In the genomic region with DNA sequence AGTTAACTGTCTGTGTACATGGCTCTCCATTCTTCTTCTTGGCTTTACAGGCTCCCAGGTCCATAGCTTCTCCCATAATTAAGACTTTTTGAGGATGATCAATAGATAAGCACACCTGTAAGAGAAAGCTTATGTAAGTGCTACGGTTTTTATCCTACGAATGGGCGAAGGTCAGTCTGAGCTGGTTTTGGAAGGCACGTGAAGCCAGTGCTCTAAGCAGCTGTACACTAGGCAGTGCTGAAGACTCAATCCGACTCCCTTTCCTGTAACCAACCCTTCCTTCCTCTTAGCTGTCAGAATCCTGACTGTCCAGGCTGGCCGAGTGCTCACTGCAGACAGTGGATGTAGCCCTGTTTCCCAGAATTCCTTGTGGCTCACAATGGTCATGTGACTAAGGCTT, we compare ENCODE assay signal across 26 mouse cellular contexts. TPM values are rescaled to one million over a fixed set of nuclear protein-coding genes. Genes with fewer than 3 reads are reported as not detected.
DNase-seq lines count a peak whose midpoint lies in the region; ATAC-seq and TF ChIP-seq lines count a peak whose summit lies in the region.
"Had no signal": no experiment of that assay in that cellular context is flagged by ENCODE, and none has a peak within 500 bp of the region (broad histone marks: within the 10 kb centered on the region; RNA-seq: fewer than 3 reads in every experiment).

No protein-coding gene starts in this region.

- H3K4me1 ChIP-seq in liver, adult 2 months (ENCODE audit: control insufficient read depth, insufficient read depth, low read length), result peaks cover 21% of the 10 kb centered on the region
- H3K4me1 ChIP-seq in liver, embryonic 12.5 days, result peaks cover 3% of the 10 kb centered on the region; the same call in 1 of the 2 replicates
- no peaks in the 10 kb centered on the region for H3K4me1 ChIP-seq in midbrain, embryonic 11.5 days (ENCODE audit: control insufficient read depth, insufficient read depth, low read length)
- no peaks in the 10 kb centered on the region for H3K4me1 ChIP-seq in midbrain, embryonic 15.5 days
- H3K4me1 ChIP-seq in CH12.LX (ENCODE audit: control insufficient read depth in 1 of 2, insufficient read depth in 2 of 2) (peaks cover 0 to 6% of the 10 kb centered on the region in 2 experiments; a peak in 2 of 4 replicates), MEL (ENCODE audit: control insufficient read depth in 1 of 2, insufficient read depth in 2 of 2, low read length in 2 of 2) (no peaks in the 10 kb centered on the region)

- TF ChIP-seq EP300 in CH12.LX (IDR thresholded peaks at IDR 0.05; ENCODE audit: low read length) (no peak), MEL (IDR thresholded peaks at IDR 0.05; ENCODE audit: low read depth in 1 of 2, low read length in 2 of 2) (no peak)

- peak overlapping the region; percentile 35 for H3K9ac ChIP-seq in liver, adult 2 months (ENCODE audit: low read depth, low read length)
- H3K9ac ChIP-seq in liver, embryonic 12.5 days, result no peak overlapping the region
- H3K9ac ChIP-seq in midbrain, embryonic 11.5 days (ENCODE audit: low read length), result no peak overlapping the region
- H3K9ac ChIP-seq in midbrain, embryonic 15.5 days, result no peak overlapping the region
- H3K9ac ChIP-seq in CH12.LX (ENCODE audit: insufficient read depth, low read depth) (no peak overlapping the region), MEL (ENCODE audit: control insufficient read depth, low read depth, low read length, poor library complexity, severe bottlenecking) (no peak overlapping the region)

- no peak overlapping the region for H3K4me2 ChIP-seq in liver, embryonic 12.5 days
- H3K4me2 ChIP-seq in midbrain, embryonic 11.5 days, result no peak overlapping the region
- no peak overlapping the region for H3K4me2 ChIP-seq in midbrain, embryonic 15.5 days
- no peak overlapping the region for H3K4me2 ChIP-seq in CH12.LX (ENCODE audit: insufficient read depth, low read depth, poor library complexity, severe bottlenecking)

- no peaks in the 10 kb centered on the region for H3K9me3 ChIP-seq in liver, embryonic 12.5 days (replicated peaks)
- H3K9me3 ChIP-seq in midbrain, embryonic 11.5 days (ENCODE audit: control insufficient read depth, low read length), result no peaks in the 10 kb centered on the region
- no peaks in the 10 kb centered on the region for H3K9me3 ChIP-seq in midbrain, embryonic 15.5 days
- H3K9me3 ChIP-seq in CH12.LX (replicated peaks; ENCODE audit: low read length) (no peaks in the 10 kb centered on the region), MEL (replicated peaks; ENCODE audit: insufficient read depth, low read length) (no peaks in the 10 kb centered on the region)
- H3K9me3 ChIP-seq: G1E had no signal

- dilution Hi-C loops in CH12.LX (cut with MboI; ENCODE audit: extremely low pct_ligation_motif_present, extremely low pct_unique_long_range_greater_than_20kb, low sequenced_read_pairs), result no loop called here

- in situ Hi-C loops in CH12.LX (cut with MboI; ENCODE audit: low pct_ligation_motif_present, low pct_unique_long_range_greater_than_20kb, low sequenced_read_pairs), result no loop called here

- H3K27me3 ChIP-seq in liver, adult 2 months (ENCODE audit: control insufficient read depth, insufficient read depth, low read length), result no peaks in the 10 kb centered on the region
- H3K27me3 ChIP-seq in liver, embryonic 12.5 days (replicated peaks), result no peaks in the 10 kb centered on the region
- no peaks in the 10 kb centered on the region for H3K27me3 ChIP-seq in midbrain, embryonic 11.5 days (ENCODE audit: control insufficient read depth, insufficient read depth, low read length)
- no peaks in the 10 kb centered on the region for H3K27me3 ChIP-seq in midbrain, embryonic 15.5 days (replicated peaks)
- H3K27me3 ChIP-seq in CH12.LX (replicated peaks), result no peaks in the 10 kb centered on the region
- no peaks in the 10 kb centered on the region for H3K27me3 ChIP-seq in MEL (ENCODE audit: control insufficient read depth in 1 of 2, insufficient read depth in 2 of 2, low read length in 2 of 2)
- H3K27me3 ChIP-seq: Patski had no signal

- WGBS in liver, adult 2 months, result 33% methylated on average over 6 of the region's 6 CpGs
- WGBS in liver, embryonic 12.5 days (ENCODE audit: insufficient replicate concordance), result 89% methylated on average over 6 of the region's 6 CpGs
- WGBS in midbrain, embryonic 11.5 days, result 94% methylated on average over 6 of the region's 6 CpGs
- WGBS in midbrain, embryonic 15.5 days, result 92% methylated on average over 6 of the region's 6 CpGs

- no peak for TF ChIP-seq CTCF in liver, adult 2 months (IDR thresholded peaks at IDR 0.05; ENCODE audit: low read depth, low read length)
- TF ChIP-seq CTCF in CH12.LX (conservative IDR thresholded peaks at IDR 0.05 in 1 of 2, IDR thresholded peaks at IDR 0.05 in 1 of 2; ENCODE audit: low read depth in 2 of 2, low read length in 2 of 2), result no peak
- TF ChIP-seq CTCF in MEL (IDR thresholded peaks at IDR 0.05 in 2 of 3, conservative IDR thresholded peaks at IDR 0.05 in 1 of 3; ENCODE audit: control insufficient read depth in 1 of 3, insufficient read depth in 1 of 3, low read depth in 2 of 3, low read length in 3 of 3, poor library complexity in 1 of 3, severe bottlenecking in 1 of 3), result no peak

- no peaks in the 10 kb centered on the region for H3K36me3 ChIP-seq in liver, adult 2 months (ENCODE audit: control insufficient read depth, insufficient read depth, low read length)
- peaks cover 98% of the 10 kb centered on the region for H3K36me3 ChIP-seq in liver, embryonic 12.5 days
- peaks cover 15% of the 10 kb centered on the region for H3K36me3 ChIP-seq in midbrain, embryonic 11.5 days (ENCODE audit: control insufficient read depth, insufficient read depth, low read length)
- H3K36me3 ChIP-seq in midbrain, embryonic 15.5 days (replicated peaks), result no peaks in the 10 kb centered on the region
- peaks cover 80 to 97% of the 10 kb centered on the region in 2 experiments for H3K36me3 ChIP-seq in CH12.LX (replicated peaks in 1 of 2; ENCODE audit: control insufficient read depth in 1 of 2, insufficient read depth in 1 of 2, low read length in 1 of 2)
- peaks cover 0 to 17% of the 10 kb centered on the region in 2 experiments; a peak in 2 of 4 replicates for H3K36me3 ChIP-seq in MEL (ENCODE audit: control insufficient read depth in 1 of 2, insufficient read depth in 2 of 2, low read length in 2 of 2)

- no peak for TF ChIP-seq POLR2A in liver, adult 2 months (IDR thresholded peaks at IDR 0.05; ENCODE audit: extremely low read depth, insufficient read depth, low read length)
- TF ChIP-seq POLR2A in CH12.LX (IDR thresholded peaks at IDR 0.05; ENCODE audit: low read depth, low read length) (0 out of 2 replicates have a peak, but pooled peaks have one; percentile 6), MEL (IDR thresholded peaks at IDR 0.05; ENCODE audit: control insufficient read depth in 1 of 2, insufficient read depth in 1 of 2, low read depth in 1 of 2, low read length in 2 of 2, poor library complexity in 1 of 2) (no peak; a peak in 1 of 4 replicates)

- H3K4me3 ChIP-seq in liver, adult 2 months (ENCODE audit: insufficient read depth, low read depth, low read length), result peak overlapping the region; percentile 8; the same call in 1 of the 2 replicates
- H3K4me3 ChIP-seq in liver, embryonic 12.5 days, result no peak overlapping the region
- no peak overlapping the region for H3K4me3 ChIP-seq in midbrain, embryonic 11.5 days (ENCODE audit: low read depth, low read length)
- no peak overlapping the region for H3K4me3 ChIP-seq in midbrain, embryonic 15.5 days
- H3K4me3 ChIP-seq in CH12.LX (replicated peaks in 1 of 3; ENCODE audit: low read depth in 2 of 3, low read length in 2 of 3, poor library complexity in 1 of 3), result no peak overlapping the region
- no peak overlapping the region for H3K4me3 ChIP-seq in MEL (ENCODE audit: control insufficient read depth in 1 of 2, insufficient read depth in 1 of 2, low read depth in 2 of 2, low read length in 2 of 2)

- no peaks in the 10 kb centered on the region for H3K79me2 ChIP-seq in liver, adult 2 months (ENCODE audit: control insufficient read depth, insufficient read depth, low read length)
- H3K79me2 ChIP-seq in CH12.LX (replicated peaks; ENCODE audit: control insufficient read depth, extremely low read depth, insufficient read depth, poor library complexity, severe bottlenecking) (no peaks in the 10 kb centered on the region; the same call in 1 of the 2 replicates), MEL (ENCODE audit: control insufficient read depth, insufficient read depth, low read length, poor library complexity) (no peaks in the 10 kb centered on the region)

- no peak for ATAC-seq in liver, embryonic 12.5 days
- no peak for ATAC-seq in midbrain, embryonic 11.5 days (ENCODE audit: low FRiP score)
- no peak for ATAC-seq in midbrain, embryonic 15.5 days (replicated peaks)
- ATAC-seq: activated CD4-positive, CD25-positive, alpha-beta regulatory T cell, adult 4 months; CD4-positive, CD25-positive, alpha-beta regulatory T cell, adult 4 months; Patski had no signal

- DNase-seq in liver, adult 2 months (ENCODE audit: extremely low read depth, low read depth, low spot score), result peak; percentile 81
- peak; percentile 76 for DNase-seq in midbrain, embryonic 11.5 days (ENCODE audit: low spot score, missing footprints)
- DNase-seq in CH12.LX (ENCODE audit: extremely low read depth) (no peak), MEL (ENCODE audit: low read depth, low spot score) (no peak)
- no peak for DNase-seq in Muller cell, postnatal 12 days (ENCODE audit: inconsistent ontology term)
- DNase-seq in right cerebral cortex, postnatal 36 days (ENCODE audit: low spot score in 2 of 2), result no peak
- DNase-seq: adrenal gland, adult 8-10 months; adrenal gland, postnatal 10 days; adrenal gland, postnatal 14 days; adrenal gland, postnatal 25 days; B cell, adult 2 months; cerebellum, adult 11 months; cerebellum, adult 11-12 months; cerebellum, adult 18-20 months; cerebellum, adult 2 months; cerebellum, adult 8-10 months had no signal

- no peak for TF ChIP-seq RAD21 in CH12.LX (IDR thresholded peaks at IDR 0.05; ENCODE audit: low read depth, low read length)
- no peak for TF ChIP-seq RAD21 in MEL (IDR thresholded peaks at IDR 0.05; ENCODE audit: low read depth, low read length)

- peak overlapping the region; percentile 73 for H3K27ac ChIP-seq in liver, adult 2 months (replicated peaks; ENCODE audit: insufficient read depth, low read depth, low read length)
- H3K27ac ChIP-seq in liver, embryonic 12.5 days, result no peak overlapping the region
- H3K27ac ChIP-seq in midbrain, embryonic 11.5 days (ENCODE audit: low read depth, low read length), result no peak overlapping the region
- no peak overlapping the region for H3K27ac ChIP-seq in midbrain, embryonic 15.5 days
- H3K27ac ChIP-seq in CH12.LX (ENCODE audit: insufficient read depth, low read depth) (no peak overlapping the region), MEL (ENCODE audit: control insufficient read depth, low read depth, low read length) (no peak overlapping the region)

RNA-seq across cellular contexts. Expression of gene Mcm10, which starts 11.3 kb away (rescaled TPM):
- total RNA-seq in liver, adult 2 months (2014; rRNA removed), result 36.0 and 53.8 TPM in 2 replicates
- 11.9 and 21.8 TPM in 2 replicates for polyA plus RNA-seq in liver, adult 2 months (2012; rRNA removed)
- polyA plus RNA-seq in liver, embryonic 12.5 days (2016; fragmentation: Nextera tagmentation; extraction: Ambion mirVana), result 57.7 and 59.0 TPM in 2 replicates
- 49.8 and 53.1 TPM in 2 replicates for polyA plus RNA-seq in midbrain, embryonic 11.5 days (2014; fragmentation: Nextera tagmentation; extraction: Ambion mirVana)
- polyA plus RNA-seq in midbrain, embryonic 15.5 days (2015; fragmentation: Nextera tagmentation; extraction: Ambion mirVana), result 3.5 and 5.1 TPM in 2 replicates
- 73.6 and 87.3 TPM in 2 replicates for total RNA-seq in CH12.LX (2012; rRNA removed)
- total RNA-seq in CH12.LX (2014; rRNA removed), result 65.2 and 72.6 TPM in 2 replicates
- 104 and 122 TPM in 2 replicates for polyA plus RNA-seq in CH12.LX (2012; ENCODE audit: insufficient read length, low read depth)
- 84.4 and 102 TPM in 2 replicates for total RNA-seq in MEL (2012; rRNA removed)
- polyA plus RNA-seq in MEL (2012; ENCODE audit: insufficient read depth in 1 of 2, insufficient read length in 2 of 2, low read depth in 1 of 2, low replicate concordance in 2 of 2, missing spikeins in 1 of 2), result 100 to 1,000 TPM; 107 to 214 TPM

RNA-seq across cellular contexts. Expression of gene Ucma, which starts 25.3 kb away (rescaled TPM):
- total RNA-seq in liver, adult 2 months (2014; rRNA removed), result not detected in 2 replicates
- polyA plus RNA-seq in liver, adult 2 months (2012; rRNA removed), result not detected in 2 replicates
- not detected in 2 replicates for polyA plus RNA-seq in liver, embryonic 12.5 days (2016; fragmentation: Nextera tagmentation; extraction: Ambion mirVana)
- not detected in 2 replicates for polyA plus RNA-seq in midbrain, embryonic 11.5 days (2014; fragmentation: Nextera tagmentation; extraction: Ambion mirVana)
- polyA plus RNA-seq in midbrain, embryonic 15.5 days (2015; fragmentation: Nextera tagmentation; extraction: Ambion mirVana), result 0.56 and 0.57 TPM in 2 replicates
- total RNA-seq in CH12.LX (2012; rRNA removed) (not detected in 2 replicates), CH12.LX (2014; rRNA removed) (not detected in 2 replicates), MEL (2012; rRNA removed) (not detected in 2 replicates)
- polyA plus RNA-seq in CH12.LX (2012; ENCODE audit: insufficient read length, low read depth) (not detected in 2 replicates), MEL (2012; ENCODE audit: insufficient read depth in 1 of 2, insufficient read length in 2 of 2, low read depth in 1 of 2, low replicate concordance in 2 of 2, missing spikeins in 1 of 2) (not detected)
- total RNA-seq: adrenal gland, adult 18-20 months; adrenal gland, adult 2 months; adrenal gland, adult 8-10 months; adrenal gland, postnatal 10 days; adrenal gland, postnatal 14 days; adrenal gland, postnatal 25 days; adrenal gland, postnatal 36 days; adrenal gland, postnatal 4 days; G1E had no signal
- polyA plus RNA-seq: activated CD4-positive, CD25-positive, alpha-beta regulatory T cell, adult 4 months; adrenal gland, adult 2 months; CD4-positive, CD25-positive, alpha-beta regulatory T cell, adult 4 months; G1E; Patski had no signal

Comparison
In these comparisons a context has a peak if more than half of its experiments do, and no peak if none do; other contexts are left out.
1. DNase-seq: peak in liver, adult 2 months (single experiment) and midbrain, embryonic 11.5 days (single experiment); none in CH12.LX (single experiment), MEL (single experiment), Muller cell, postnatal 12 days (single experiment) and right cerebral cortex, postnatal 36 days (0 of 2).